Mouse (Mus musculus): ENCODE results near the gene Cit. TPM values are rescaled to one million over a fixed set of nuclear protein-coding genes. Genes with fewer than 3 reads are reported as not detected.

Gene Cit
- polyA plus RNA-seq, 1 experiment from 2014 or later, result 28.4 TPM

- no peak overlapping the region for H3K9ac ChIP-seq
- H3K9me3 ChIP-seq, result no peaks in the 10 kb centered on the region
- H3K36me3 ChIP-seq, result peaks cover 8% of the 10 kb centered on the region; the same call in 1 of the 2 replicates
- H3K4me1 ChIP-seq, result 0 out of 2 replicates have a peak, but pooled peaks cover 3% of the 10 kb centered on the region
- WGBS, result 59% methylated on average over 22 of the region's 22 CpGs
- no peak overlapping the region for H3K27ac ChIP-seq
- no peak overlapping the region for H3K4me2 ChIP-seq (replicated peaks)
- H3K4me3 ChIP-seq, result no peak overlapping the region
- ATAC-seq (ENCODE audit: low FRiP score, low read depth), result no peak
- no peaks in the 10 kb centered on the region for H3K27me3 ChIP-seq (replicated peaks)
Observed at GRCm38 (mm10) chr5:116006324-116007099, 161.4 kb downstream of the Cit start.

DNA sequence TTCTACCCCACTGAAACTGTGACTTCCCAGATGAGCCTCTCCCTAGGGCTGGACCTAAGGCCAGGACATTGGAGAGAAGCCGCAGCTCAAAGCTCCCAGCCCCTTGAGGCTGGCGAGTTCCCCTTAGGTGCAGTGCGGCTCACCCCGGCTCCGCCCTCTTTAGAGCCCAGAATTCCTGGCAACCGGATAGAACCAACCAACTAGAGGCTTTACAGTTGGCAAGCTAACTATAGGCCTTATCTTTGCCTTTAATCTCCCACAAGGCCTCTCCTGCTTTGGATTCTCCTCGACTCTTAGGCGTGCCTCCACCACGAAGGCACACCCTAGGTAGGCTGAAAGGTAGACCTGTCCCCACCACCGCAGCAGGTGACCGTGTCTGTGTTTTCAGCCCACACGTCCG is 162.6 kb downstream of the Cit start:
- H3K9ac ChIP-seq, result no peak overlapping the region
- H3K4me3 ChIP-seq, result no peak overlapping the region
- H3K4me1 ChIP-seq, result 0 out of 2 replicates have a peak, but pooled peaks cover 3% of the 10 kb centered on the region
- no peaks in the 10 kb centered on the region for H3K9me3 ChIP-seq
- no peak overlapping the region for H3K27ac ChIP-seq
- no peak for ATAC-seq (ENCODE audit: low FRiP score, low read depth)
- H3K27me3 ChIP-seq (replicated peaks), result no peaks in the 10 kb centered on the region
- 92% methylated on average over 13 of the region's 13 CpGs for WGBS
- no peak overlapping the region for H3K4me2 ChIP-seq (replicated peaks)
- H3K36me3 ChIP-seq, result peaks cover 8% of the 10 kb centered on the region; the same call in 1 of the 2 replicates

GRCm38 (mm10) chr5:116009091-116009851 is 164.2 kb downstream of the Cit start:
- 0 out of 2 replicates have a peak, but pooled peaks cover 3% of the 10 kb centered on the region for H3K4me1 ChIP-seq
- H3K9ac ChIP-seq, result no peak overlapping the region
- no peak for ATAC-seq (ENCODE audit: low FRiP score, low read depth)
- H3K27ac ChIP-seq, result no peak overlapping the region
- H3K27me3 ChIP-seq (replicated peaks), result no peaks in the 10 kb centered on the region
- no peak overlapping the region for H3K4me2 ChIP-seq (replicated peaks)
- H3K36me3 ChIP-seq, result peaks cover 21% of the 10 kb centered on the region
- 84% methylated on average over 15 of the region's 15 CpGs for WGBS
- H3K9me3 ChIP-seq, result no peaks in the 10 kb centered on the region
- H3K4me3 ChIP-seq, result no peak overlapping the region

DNA sequence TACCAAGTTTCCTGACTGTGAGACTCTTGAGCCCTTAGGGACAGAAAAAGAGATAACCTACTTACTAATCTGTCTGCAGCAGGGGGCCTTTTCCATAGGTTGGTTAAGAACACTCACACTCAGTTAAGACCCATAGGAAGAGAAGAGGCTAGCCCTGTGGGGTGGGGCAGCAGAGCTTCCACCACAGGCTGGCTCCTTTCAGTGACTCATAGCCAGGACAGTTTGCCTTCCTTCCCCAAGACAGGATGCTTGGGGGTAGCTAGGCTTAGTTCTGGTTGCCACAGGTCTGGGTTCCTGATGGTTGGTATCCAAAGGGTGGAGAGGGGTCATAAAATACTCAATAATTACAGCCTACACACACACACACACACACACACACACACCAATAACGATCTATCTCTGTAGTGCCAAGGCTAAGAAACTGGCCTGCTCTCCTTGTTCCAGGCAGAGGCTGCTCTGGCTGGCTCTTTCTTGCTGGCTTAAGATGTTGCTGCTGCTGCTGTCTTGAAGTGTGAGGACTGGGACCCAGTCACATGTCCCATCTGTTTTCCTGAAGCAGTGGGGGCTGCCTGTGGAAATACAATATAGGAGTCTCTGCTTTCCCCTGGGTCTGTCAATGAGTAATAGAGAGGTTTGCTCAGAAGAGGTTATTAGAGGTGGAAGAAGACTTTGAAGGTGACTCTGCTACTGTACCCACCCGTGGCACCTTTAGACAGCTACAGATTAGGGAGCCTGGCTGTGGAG is 165.0 kb downstream of the Cit start:
- Histone ChIP-seq H3K36me3 (peaks cover 29% of the 10 kb centered on the region), H3K4me1 (no peaks in the 10 kb centered on the region), H3K9ac (no peak overlapping the region), H3K4me2 (replicated peaks) (no peak overlapping the region), H3K9me3 (no peaks in the 10 kb centered on the region), H3K4me3 (no peak overlapping the region), H3K27ac (no peak overlapping the region), H3K27me3 (replicated peaks) (no peaks in the 10 kb centered on the region)
- no peak for ATAC-seq (ENCODE audit: low FRiP score, low read depth)
- WGBS, result 87% methylated on average over 2 of the region's 2 CpGs

GRCm38 (mm10) chr5:116011700-116012099 is 166.6 kb downstream of the Cit start:
- Histone ChIP-seq H3K36me3 (peaks cover 42% of the 10 kb centered on the region), H3K9me3 (no peaks in the 10 kb centered on the region), H3K4me1 (no peaks in the 10 kb centered on the region), H3K4me3 (no peak overlapping the region), H3K27ac (no peak overlapping the region), H3K4me2 (replicated peaks) (no peak overlapping the region), H3K27me3 (replicated peaks) (no peaks in the 10 kb centered on the region), H3K9ac (no peak overlapping the region)
- no peak for ATAC-seq (ENCODE audit: low FRiP score, low read depth)
- WGBS, result 91% methylated on average over 7 of the region's 7 CpGs

DNA sequence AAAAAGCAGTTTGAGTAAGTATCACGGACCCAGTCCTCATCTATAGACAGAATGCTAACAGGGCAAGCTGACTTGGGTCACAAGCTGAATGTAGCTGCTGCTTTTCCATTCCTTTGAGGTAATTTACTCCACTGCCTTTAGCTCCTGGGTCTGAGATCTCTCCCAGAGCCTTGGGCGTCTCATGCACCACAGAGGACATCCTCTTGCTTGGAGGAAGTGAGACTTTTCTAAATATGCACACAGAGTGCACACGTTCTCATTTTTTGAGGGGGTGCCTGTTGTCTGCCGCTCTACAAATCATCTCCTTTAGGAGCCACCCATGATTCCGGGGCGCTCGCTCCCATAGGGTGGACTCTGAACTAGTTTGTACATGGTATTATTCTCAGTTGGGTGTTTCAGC is 167.4 kb downstream of the Cit start:
- WGBS, result 92% methylated on average over 7 of the region's 7 CpGs
- no peak overlapping the region for H3K4me3 ChIP-seq
- no peak overlapping the region for H3K9ac ChIP-seq
- peaks cover 46% of the 10 kb centered on the region for H3K36me3 ChIP-seq
- no peaks in the 10 kb centered on the region for H3K9me3 ChIP-seq
- no peak overlapping the region for H3K27ac ChIP-seq
- H3K4me1 ChIP-seq, result no peaks in the 10 kb centered on the region
- no peak for ATAC-seq (ENCODE audit: low FRiP score, low read depth)
- no peaks in the 10 kb centered on the region for H3K27me3 ChIP-seq (replicated peaks)
- H3K4me2 ChIP-seq (replicated peaks), result no peak overlapping the region

GRCm38 (mm10) chr5:116013821-116014220 is 168.7 kb downstream of the Cit start:
- H3K36me3 ChIP-seq, result peaks cover 58% of the 10 kb centered on the region
- ATAC-seq (ENCODE audit: low FRiP score, low read depth), result no peak
- no peaks in the 10 kb centered on the region for H3K9me3 ChIP-seq
- H3K9ac ChIP-seq, result no peak overlapping the region
- no peak overlapping the region for H3K4me2 ChIP-seq (replicated peaks)
- no peaks in the 10 kb centered on the region for H3K4me1 ChIP-seq
- H3K27me3 ChIP-seq (replicated peaks), result no peaks in the 10 kb centered on the region
- 84% methylated on average over 8 of the region's 8 CpGs for WGBS
- H3K27ac ChIP-seq, result no peak overlapping the region
- no peak overlapping the region for H3K4me3 ChIP-seq

DNA sequence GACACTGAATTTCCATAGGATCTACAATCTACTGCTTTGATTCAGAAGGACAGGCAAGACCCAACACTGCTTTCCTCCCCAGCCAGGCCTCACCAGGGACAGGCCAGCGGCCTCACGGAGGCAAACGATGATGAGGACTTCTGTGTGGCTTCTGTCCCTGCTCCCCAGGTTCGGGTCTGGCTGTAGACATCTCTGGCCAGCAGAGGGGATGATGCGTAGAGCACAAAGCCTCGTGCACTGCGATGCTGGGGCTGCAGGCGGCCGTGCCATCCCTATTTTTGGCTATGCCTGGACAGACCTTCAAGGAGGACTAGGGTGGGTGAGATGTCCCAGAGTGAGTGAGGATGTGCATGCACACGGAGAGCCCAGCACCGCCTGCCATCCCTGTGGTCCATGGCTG is 169.2 kb downstream of the Cit start:
- Histone ChIP-seq H3K36me3 (peaks cover 63% of the 10 kb centered on the region), H3K9me3 (no peaks in the 10 kb centered on the region), H3K4me2 (replicated peaks) (no peak overlapping the region), H3K4me3 (no peak overlapping the region), H3K27ac (no peak overlapping the region), H3K27me3 (replicated peaks) (no peaks in the 10 kb centered on the region), H3K4me1 (no peaks in the 10 kb centered on the region), H3K9ac (no peak overlapping the region)
- no peak for ATAC-seq (ENCODE audit: low FRiP score, low read depth)
- WGBS, result 94% methylated on average over 11 of the region's 11 CpGs

- Histone ChIP-seq H3K27me3 (replicated peaks) (no peaks in the 10 kb centered on the region), H3K9ac (no peak overlapping the region), H3K4me3 (no peak overlapping the region), H3K9me3 (no peaks in the 10 kb centered on the region), H3K4me1 (no peaks in the 10 kb centered on the region), H3K27ac (no peak overlapping the region), H3K4me2 (replicated peaks) (no peak overlapping the region), H3K36me3 (peaks cover 84% of the 10 kb centered on the region)
- no peak for ATAC-seq (ENCODE audit: low FRiP score, low read depth)
- 92% methylated on average over 5 of the region's 5 CpGs for WGBS
Observed at GRCm38 (mm10) chr5:116016542-116016941, 171.5 kb downstream of the Cit start.

DNA sequence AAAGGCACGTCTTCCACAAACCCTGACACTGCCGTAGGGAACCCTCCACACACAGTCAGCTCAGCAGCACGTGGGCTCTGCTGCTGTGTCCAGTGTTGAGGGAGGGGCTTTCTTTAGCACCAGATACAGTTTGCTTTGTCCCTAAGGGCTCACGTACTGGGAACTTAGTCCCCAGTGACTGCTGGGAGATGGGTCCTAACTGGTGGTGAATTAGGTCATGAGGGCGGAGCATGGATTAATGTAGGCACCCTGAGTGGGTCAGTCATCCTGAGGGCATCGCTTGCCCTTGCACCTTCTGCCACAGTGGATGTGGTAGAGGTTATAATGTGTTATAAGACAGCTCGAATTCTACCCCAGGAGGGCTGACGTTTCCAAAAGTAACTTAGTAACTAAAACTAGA is 172.3 kb downstream of the Cit start:
- H3K9ac ChIP-seq, result no peak overlapping the region
- no peak overlapping the region for H3K27ac ChIP-seq
- no peak for ATAC-seq (ENCODE audit: low FRiP score, low read depth)
- H3K27me3 ChIP-seq (replicated peaks), result no peaks in the 10 kb centered on the region
- H3K9me3 ChIP-seq, result no peaks in the 10 kb centered on the region
- peaks cover 91% of the 10 kb centered on the region for H3K36me3 ChIP-seq
- H3K4me1 ChIP-seq, result peaks cover under 1% of the 10 kb centered on the region; the same call in 1 of the 2 replicates
- 93% methylated on average over 8 of the region's 8 CpGs for WGBS
- H3K4me2 ChIP-seq (replicated peaks), result no peak overlapping the region
- no peak overlapping the region for H3K4me3 ChIP-seq

GRCm38 (mm10) chr5:116018196-116018595 is 173.1 kb downstream of the Cit start:
- no peaks in the 10 kb centered on the region for H3K27me3 ChIP-seq (replicated peaks)
- H3K4me3 ChIP-seq, result no peak overlapping the region
- H3K4me2 ChIP-seq (replicated peaks), result no peak overlapping the region
- no peaks in the 10 kb centered on the region for H3K9me3 ChIP-seq
- peaks cover 9% of the 10 kb centered on the region for H3K4me1 ChIP-seq
- H3K36me3 ChIP-seq, result peaks cover 87% of the 10 kb centered on the region
- H3K9ac ChIP-seq, result no peak overlapping the region
- H3K27ac ChIP-seq, result no peak overlapping the region
- ATAC-seq (ENCODE audit: low FRiP score, low read depth), result no peak
- 94% methylated on average over 9 of the region's 9 CpGs for WGBS

DNA sequence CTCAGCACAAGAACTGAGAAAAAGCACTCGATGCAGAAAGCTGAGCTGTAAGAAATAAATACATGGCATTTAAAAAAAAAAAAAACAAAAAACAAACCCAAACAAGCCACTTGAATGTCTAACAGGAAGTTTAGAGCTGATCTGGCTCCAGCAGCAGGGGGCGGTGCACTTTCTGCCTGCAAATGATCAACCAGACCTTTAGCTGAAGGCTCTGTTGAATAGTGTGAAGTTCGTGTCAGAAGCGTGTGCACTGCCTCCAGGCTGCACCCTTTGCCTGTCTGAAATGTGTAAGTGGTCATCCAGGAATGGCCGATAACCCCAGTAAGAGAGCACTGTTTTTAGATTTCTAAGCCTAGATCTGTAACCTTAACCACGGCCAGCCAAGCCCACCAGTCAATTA is 173.7 kb downstream of the Cit start:
- no peaks in the 10 kb centered on the region for H3K27me3 ChIP-seq (replicated peaks)
- no peak overlapping the region for H3K4me3 ChIP-seq
- peaks cover 15% of the 10 kb centered on the region for H3K4me1 ChIP-seq
- no peaks in the 10 kb centered on the region for H3K9me3 ChIP-seq
- no peak for ATAC-seq (ENCODE audit: low FRiP score, low read depth)
- no peak overlapping the region for H3K9ac ChIP-seq
- peaks cover 82% of the 10 kb centered on the region for H3K36me3 ChIP-seq
- WGBS, result 89% methylated on average over 6 of the region's 6 CpGs
- H3K27ac ChIP-seq, result no peak overlapping the region
- H3K4me2 ChIP-seq (replicated peaks), result no peak overlapping the region

Data from neural tube, embryonic 12.5 days (tissue).